Mouse (Mus musculus) liver, adult 2 months (tissue): Measurements from ENCODE around the gene Nrk. TPM values are rescaled to one million over a fixed set of nuclear protein-coding genes. Genes with fewer than 3 reads are reported as not detected.
A peak's percentile ranks its signal among the peaks of the same experiment; 100 is the strongest.

Source experiments
- DNase-seq: peaks from one replicate; pipeline ENCODE4 v3.0.0-alpha.2; 2011; ENCODE audit warnings: low read depth, low spot score; ENCODE audit errors: extremely low read depth
- H3K27ac ChIP-seq: fragments of 200-500 bp; replicated peaks from 2 replicates; pipeline ENCODE4 v1.5.1; 2012; ENCODE audit warnings: low read depth, mild to moderate bottlenecking, control low read depth, inconsistent platforms, low read length; ENCODE audit not compliant: insufficient read depth
- H3K27me3 ChIP-seq: fragments of 200-500 bp; 2 replicates; pipeline ENCODE4 v1.6.1; 2012; ENCODE audit warnings: mild to moderate bottlenecking, moderate library complexity, low read length, inconsistent platforms; ENCODE audit not compliant: control insufficient read depth, insufficient read depth
- H3K36me3 ChIP-seq: fragments of 200-500 bp; 2 replicates; pipeline ENCODE4 v1.6.1; 2012; ENCODE audit warnings: low read length, inconsistent platforms; ENCODE audit not compliant: control insufficient read depth, insufficient read depth
- H3K4me1 ChIP-seq: fragments of 200-500 bp; 2 replicates; pipeline ENCODE4 v1.6.1; 2011; ENCODE audit warnings: low read length; ENCODE audit not compliant: control insufficient read depth, insufficient read depth
- H3K4me3 ChIP-seq: fragments of 200-500 bp; 2 replicates; pipeline ENCODE4 v1.5.1; 2011; ENCODE audit warnings: low read depth, mild to moderate bottlenecking, control low read depth, low read length, moderate library complexity; ENCODE audit not compliant: insufficient read depth
- H3K79me2 ChIP-seq: fragments of 200-500 bp; 2 replicates; pipeline ENCODE4 v1.6.1; 2012; ENCODE audit warnings: inconsistent platforms, mild to moderate bottlenecking, low read length, moderate library complexity; ENCODE audit not compliant: control insufficient read depth, insufficient read depth
- H3K9ac ChIP-seq: fragments of 200-500 bp; 2 replicates; pipeline ENCODE4 v1.6.1; 2012; ENCODE audit warnings: low read depth, mild to moderate bottlenecking, control low read depth, inconsistent platforms, low read length
- CTCF ChIP-seq: fragments of 200-500 bp; IDR thresholded peaks from 2 replicates; pipeline ENCODE4 v1.5.1; 2011; ENCODE audit warnings: low read depth, low read length, control low read depth
- POLR2A ChIP-seq: fragments of 200-500 bp; IDR thresholded peaks from 2 replicates; pipeline ENCODE4 v1.6.1; 2011; ENCODE audit warnings: low read length, control low read depth; ENCODE audit not compliant: insufficient read depth; ENCODE audit errors: extremely low read depth
- WGBS: fragments of 180-500 bp; shearing (Covaris S2); methylation state at CpG from one replicate; pipeline ENCODE4 v1.1.7; 2018; 5-methylcytosine and 5-hydroxymethylcytosine counted together
- polyA plus RNA-seq: library from polyadenylated mRNA; depleted of rRNA; stranded (reverse); fragments of >200 nt; gene quantifications from 2 replicates; pipeline ENCODE4 v1.2.3, GENCODE M21; 2012
- total RNA-seq: library from RNA; depleted of rRNA; stranded (reverse); fragments of >200 nt; gene quantifications from 2 replicates; pipeline ENCODE4 v1.2.3, GENCODE M21; 2014

The Nrk gene
- total and polyA plus RNA-seq, 2 experiments, result not detected

DNA sequence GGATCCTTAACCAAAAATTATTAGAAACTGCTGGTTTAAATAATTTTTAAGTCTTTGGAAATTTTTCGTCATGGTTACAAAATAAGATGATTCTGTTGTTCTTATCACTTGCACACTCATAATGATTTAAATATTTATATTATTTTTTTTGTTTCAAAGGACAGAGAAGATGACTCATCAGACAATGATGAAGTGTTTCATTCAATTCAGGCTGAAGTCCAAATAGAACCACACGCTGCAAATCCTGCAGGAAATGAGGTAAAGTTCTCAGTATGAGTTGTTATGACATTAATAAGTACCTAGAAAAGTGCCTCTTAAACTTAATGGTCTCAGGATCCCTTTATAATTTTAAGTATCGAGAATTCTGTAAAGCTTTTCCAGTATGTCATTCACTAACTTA, 64.3 kb downstream of the Nrk start:
- H3K36me3 ChIP-seq, result no peaks in the 10 kb centered on the region
- no peak overlapping the region for H3K9ac ChIP-seq
- no peak overlapping the region for H3K4me3 ChIP-seq
- H3K79me2 ChIP-seq, result no peaks in the 10 kb centered on the region
- H3K27me3 ChIP-seq, result no peaks in the 10 kb centered on the region
- no peaks in the 10 kb centered on the region for H3K4me1 ChIP-seq
- no peak for TF ChIP-seq CTCF
- no peak for TF ChIP-seq POLR2A
- H3K27ac ChIP-seq, result no peak overlapping the region
- 73% methylated on average over 3 of the region's 3 CpGs for WGBS
- DNase-seq, result no peak

DNA sequence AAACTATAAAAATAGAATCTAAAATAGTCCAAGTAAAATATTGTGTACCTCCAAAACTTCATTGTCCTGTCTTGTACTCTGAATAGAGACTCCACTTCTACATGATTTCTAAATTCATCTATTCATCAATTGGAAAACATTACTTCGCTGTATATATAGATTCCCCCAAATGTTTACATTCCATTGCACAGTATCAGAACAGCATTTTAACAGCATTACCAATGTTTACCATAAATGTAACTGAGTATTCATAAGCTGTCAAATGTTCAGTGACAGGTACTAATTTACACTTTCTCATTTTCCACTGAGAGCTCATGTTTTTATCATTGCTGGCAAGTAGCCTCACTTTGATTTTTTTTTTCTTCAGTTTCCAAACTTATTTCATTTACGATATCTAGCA, 65.0 kb downstream of the Nrk start:
- WGBS, result 89% methylated on average over 2 of the region's 2 CpGs
- no peak for DNase-seq
- H3K27me3 ChIP-seq, result no peaks in the 10 kb centered on the region
- no peak overlapping the region for H3K9ac ChIP-seq
- no peaks in the 10 kb centered on the region for H3K4me1 ChIP-seq
- H3K4me3 ChIP-seq, result no peak overlapping the region
- no peaks in the 10 kb centered on the region for H3K36me3 ChIP-seq
- H3K79me2 ChIP-seq, result no peaks in the 10 kb centered on the region
- H3K27ac ChIP-seq, result no peak overlapping the region
- TF ChIP-seq POLR2A, result no peak
- TF ChIP-seq CTCF, result no peak

DNA sequence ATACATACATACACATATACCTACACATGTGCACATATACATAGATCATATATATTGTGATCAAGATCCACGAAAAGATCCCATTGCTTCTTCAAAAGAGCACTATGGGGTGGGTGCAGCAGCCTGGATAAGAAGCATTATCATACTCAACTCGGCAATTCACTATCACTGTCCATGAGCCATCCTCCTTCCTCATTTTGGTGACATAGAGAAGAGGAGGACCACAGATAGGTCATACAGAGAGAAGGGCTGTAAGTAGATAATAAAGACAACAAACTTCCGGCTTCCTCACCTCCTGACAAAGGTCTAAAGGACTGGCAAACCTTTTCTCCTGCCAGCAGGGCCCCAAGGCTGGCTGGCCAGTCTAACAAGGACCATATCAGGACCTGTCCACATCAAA, 100.3 kb downstream of the Nrk start:
- no peaks in the 10 kb centered on the region for H3K79me2 ChIP-seq
- no peak for DNase-seq
- 64% methylated on average over 3 of the region's 3 CpGs for WGBS
- no peak overlapping the region for H3K4me3 ChIP-seq
- no peaks in the 10 kb centered on the region for H3K36me3 ChIP-seq
- no peak overlapping the region for H3K9ac ChIP-seq
- H3K27me3 ChIP-seq, result no peaks in the 10 kb centered on the region
- no peaks in the 10 kb centered on the region for H3K4me1 ChIP-seq
- H3K27ac ChIP-seq, result no peak overlapping the region
- no peak for TF ChIP-seq CTCF
- TF ChIP-seq POLR2A, result no peak

- TF ChIP-seq POLR2A (no peak), CTCF (0 out of 2 replicates have a peak, but pooled peaks have one; percentile 17)
- peak; percentile 41 for DNase-seq
- Histone ChIP-seq H3K4me3 (no peak overlapping the region), H3K9ac (no peak overlapping the region), H3K27ac (no peak overlapping the region), H3K4me1 (no peaks in the 10 kb centered on the region), H3K27me3 (no peaks in the 10 kb centered on the region), H3K36me3 (no peaks in the 10 kb centered on the region), H3K79me2 (no peaks in the 10 kb centered on the region)
- 35% methylated on average over 1 of the region's 1 CpGs for WGBS
Measured at GRCm38 (mm10) chrX:139016540-139016939, 102.3 kb downstream of the Nrk start.

DNA sequence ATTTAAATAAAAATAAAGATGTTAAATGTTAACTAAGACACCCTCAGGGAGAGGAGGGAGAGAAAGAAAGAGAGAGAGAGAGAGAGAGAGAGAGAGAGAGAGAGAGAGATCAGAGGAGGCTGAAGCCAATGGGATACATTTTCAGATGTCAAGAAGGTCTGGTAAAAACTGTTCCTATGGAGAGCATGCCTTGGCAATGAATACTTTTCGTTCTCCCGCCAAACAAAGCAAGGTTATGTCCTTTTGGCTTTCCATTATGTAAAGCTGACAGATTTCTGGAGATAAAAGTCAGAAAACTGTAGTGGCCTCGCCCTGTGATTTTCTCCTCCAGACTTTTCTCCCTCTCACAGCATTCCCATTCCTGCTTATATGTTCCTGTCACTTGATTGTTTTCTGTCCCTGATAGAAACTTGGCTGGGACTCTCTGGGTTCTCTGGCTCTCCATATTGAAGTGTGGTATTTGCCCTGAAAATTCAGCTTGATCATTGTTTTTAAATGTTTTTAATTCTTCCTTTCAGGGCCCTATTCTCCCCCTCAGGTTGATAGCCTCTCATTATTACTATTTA, 112.4 kb downstream of the Nrk start:
- Histone ChIP-seq H3K36me3 (no peaks in the 10 kb centered on the region), H3K27ac (no peak overlapping the region), H3K27me3 (no peaks in the 10 kb centered on the region), H3K4me3 (no peak overlapping the region), H3K79me2 (no peaks in the 10 kb centered on the region), H3K9ac (no peak overlapping the region), H3K4me1 (no peaks in the 10 kb centered on the region)
- WGBS, result 81% methylated on average over 3 of the region's 3 CpGs
- no peak for DNase-seq
- no peak for TF ChIP-seq POLR2A

- TF ChIP-seq CTCF (no peak), POLR2A (no peak)
- Histone ChIP-seq H3K27me3 (no peaks in the 10 kb centered on the region), H3K4me3 (no peak overlapping the region), H3K36me3 (no peaks in the 10 kb centered on the region), H3K4me1 (no peaks in the 10 kb centered on the region), H3K9ac (no peak overlapping the region), H3K79me2 (no peaks in the 10 kb centered on the region), H3K27ac (no peak overlapping the region)
- DNase-seq, result peak; percentile 22
- WGBS, result 62% methylated on average over 5 of the region's 5 CpGs
Measured at GRCm38 (mm10) chrX:139027296-139027695, 113.1 kb downstream of the Nrk start.
